Mouse (Mus musculus) liver, adult (tissue): ENCODE measurements around the gene Pcsk5.

Source experiments
- GATA4 ChIP-seq: IDR thresholded peaks from 2 replicates; pipeline ENCODE4 v1.6.1; 2014; ENCODE audit warnings: mild to moderate bottlenecking, low read length; ENCODE audit not compliant: insufficient replicate concordance

Pcsk5 gene

DNA sequence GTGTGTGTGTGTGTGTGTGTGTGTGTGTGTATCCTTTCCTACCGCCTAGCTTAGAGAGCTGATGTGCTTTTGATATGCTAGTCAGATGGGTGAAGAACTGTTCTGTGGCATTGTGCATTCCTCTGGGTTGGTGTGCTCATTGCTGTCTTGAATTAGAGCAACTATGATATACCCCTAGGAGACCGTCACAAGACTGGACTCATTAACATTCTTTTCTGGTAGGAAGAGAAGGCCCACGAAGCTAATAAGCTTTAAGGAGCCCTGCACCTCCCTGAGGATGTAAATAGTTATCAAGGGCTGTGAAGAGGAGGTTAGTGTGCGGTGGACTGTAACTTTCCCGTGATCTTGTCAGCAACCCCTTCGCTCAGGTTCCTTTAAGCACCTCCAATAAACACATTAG lies 333.2 kb downstream of the Pcsk5 start:
- no peak for TF ChIP-seq GATA4

DNA sequence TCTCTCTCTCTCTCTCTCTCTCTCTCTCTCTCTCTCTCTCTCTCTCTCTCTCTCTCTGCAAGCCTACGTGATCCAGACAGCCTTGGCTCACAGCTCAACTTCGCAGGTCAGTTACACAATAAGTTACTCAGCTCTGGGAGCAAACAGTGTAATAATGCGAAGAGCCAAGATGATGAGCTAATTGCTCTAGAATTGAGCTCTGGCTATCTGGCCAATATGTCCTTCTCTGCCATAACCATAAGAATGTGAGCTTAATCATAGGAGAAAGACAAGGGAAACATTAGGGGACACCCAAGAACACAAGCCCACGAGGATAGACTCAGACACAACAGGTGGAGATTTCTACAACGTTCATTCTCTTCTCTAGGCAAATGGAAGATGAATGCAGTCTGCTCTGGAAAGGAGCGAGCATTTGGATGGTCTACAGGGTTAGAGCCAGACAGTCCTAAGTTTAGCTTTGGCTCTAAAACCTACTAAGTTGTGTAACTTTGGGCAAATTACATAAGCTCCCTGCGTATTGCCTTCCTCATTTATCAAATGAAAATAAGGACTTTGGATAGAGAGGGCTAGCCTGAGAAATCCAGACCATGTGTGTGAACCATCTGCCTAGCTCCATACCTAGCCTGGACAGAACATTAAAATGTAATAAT lies 338.7 kb downstream of the Pcsk5 start:
- TF ChIP-seq GATA4 = no peak

GRCm38 (mm10) chr19:17496131-17496530 lies 341.3 kb downstream of the Pcsk5 start:
- no peak for TF ChIP-seq GATA4

GRCm38 (mm10) chr19:17491822-17492544 lies 345.4 kb downstream of the Pcsk5 start:
- no peak for TF ChIP-seq GATA4

DNA sequence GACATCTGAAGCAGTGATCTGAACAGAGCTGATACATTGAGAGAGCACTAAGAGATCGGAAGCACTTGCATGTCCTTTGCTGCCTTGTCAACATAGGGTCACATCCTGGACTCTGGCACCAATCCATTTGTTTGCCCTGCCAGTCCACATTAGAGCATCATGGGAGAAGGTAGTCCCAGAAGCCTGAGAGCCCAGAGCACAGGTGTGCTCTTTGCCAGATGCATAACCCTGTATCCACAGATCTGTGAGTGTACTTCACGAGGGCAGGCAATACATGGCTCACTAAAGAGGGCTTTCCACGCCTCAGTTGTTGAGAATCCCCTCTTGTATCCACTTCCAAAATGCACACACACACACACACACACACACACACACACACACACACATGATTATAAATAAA lies 346.1 kb downstream of the Pcsk5 start:
- no peak for TF ChIP-seq GATA4

GRCm38 (mm10) chr19:17489866-17490141 lies 347.6 kb downstream of the Pcsk5 start:
- TF ChIP-seq GATA4 = no peak

DNA sequence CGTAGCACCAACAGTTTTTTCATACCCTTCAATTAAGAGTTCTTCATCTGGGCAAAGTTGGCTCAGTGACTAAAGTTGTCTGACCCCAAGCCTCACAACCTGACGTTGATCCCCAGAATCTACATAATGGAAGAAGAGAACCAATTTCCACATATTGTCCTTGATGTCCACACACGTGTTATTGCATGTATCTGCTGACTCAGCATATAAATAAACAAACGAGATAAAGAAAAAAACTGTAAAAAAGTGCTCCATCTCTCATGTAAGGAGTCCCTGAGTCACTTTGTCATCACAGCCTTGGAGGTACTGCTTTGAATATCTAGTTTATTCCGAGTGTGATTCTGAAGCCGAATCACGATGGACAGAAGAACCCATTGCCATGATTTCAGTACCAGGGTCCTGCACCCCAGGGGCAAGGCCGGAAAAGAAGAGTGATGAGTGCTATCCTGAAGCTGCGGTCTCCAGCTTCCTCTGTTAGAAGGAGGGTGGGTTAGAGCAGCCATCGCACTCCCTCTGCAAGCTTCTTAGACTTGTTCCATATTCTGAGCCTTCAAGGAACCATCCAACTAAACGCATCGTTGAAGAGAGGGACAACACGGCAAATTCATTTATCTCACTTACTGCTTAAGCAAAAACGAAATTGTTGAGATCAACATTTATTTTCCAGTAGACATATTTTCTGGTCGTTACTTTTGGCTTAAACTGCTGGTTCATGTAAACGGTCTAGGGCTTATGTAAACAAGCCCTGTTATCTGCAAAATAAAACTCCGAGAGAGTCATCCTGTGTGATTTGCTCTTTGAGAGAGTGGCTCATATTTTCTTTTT lies 348.2 kb downstream of the Pcsk5 start:
- TF ChIP-seq GATA4 = no peak

GRCm38 (mm10) chr19:17482126-17482790 lies 355.2 kb downstream of the Pcsk5 start:
- TF ChIP-seq GATA4 = no peak

DNA sequence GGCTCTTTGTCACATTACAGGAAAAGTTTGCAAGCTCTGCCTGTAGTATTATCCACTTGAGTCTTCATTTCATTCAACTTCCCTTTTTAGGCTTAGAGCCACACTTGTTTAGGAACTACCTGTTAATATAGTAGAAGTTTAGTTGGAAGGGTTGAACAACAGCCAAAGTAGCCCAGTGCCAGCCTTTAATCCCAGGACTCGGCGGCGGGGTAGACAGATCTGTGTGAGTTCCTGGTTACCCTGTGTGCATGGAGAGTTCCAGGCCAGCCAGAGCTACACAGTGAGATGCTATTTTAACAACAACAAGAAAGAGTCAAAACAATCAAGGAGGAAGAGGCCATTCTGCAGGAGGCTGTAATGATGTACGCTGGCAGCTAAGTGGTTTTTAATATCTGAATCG lies 358.0 kb downstream of the Pcsk5 start:
- no peak for TF ChIP-seq GATA4

- TF ChIP-seq GATA4 = no peak
These were observed 361.4 kb downstream of the Pcsk5 start for GRCm38 (mm10) chr19:17476021-17476420.

GRCm38 (mm10) chr19:17471861-17472260 lies 365.6 kb downstream of the Pcsk5 start:
- TF ChIP-seq GATA4 = no peak

DNA sequence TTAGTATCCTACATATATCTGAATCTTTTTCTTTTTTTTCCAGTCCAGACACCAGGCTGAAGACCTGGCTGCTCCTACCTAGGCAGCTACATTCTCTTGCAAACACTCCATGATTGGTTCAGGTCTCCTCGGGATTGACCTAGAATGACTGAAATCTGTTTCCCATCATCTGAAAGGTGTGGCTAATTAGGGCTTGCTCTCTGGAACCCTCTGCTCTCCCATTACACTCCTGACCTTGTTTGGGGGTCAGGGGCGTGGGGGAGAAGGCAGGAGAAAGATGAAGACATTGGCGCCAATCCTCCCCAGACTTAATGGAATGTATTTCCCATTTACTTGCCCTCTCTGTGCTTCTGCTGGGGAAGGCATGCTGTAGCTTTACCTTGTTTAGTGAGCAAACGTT lies 366.2 kb downstream of the Pcsk5 start:
- no peak for TF ChIP-seq GATA4

DNA sequence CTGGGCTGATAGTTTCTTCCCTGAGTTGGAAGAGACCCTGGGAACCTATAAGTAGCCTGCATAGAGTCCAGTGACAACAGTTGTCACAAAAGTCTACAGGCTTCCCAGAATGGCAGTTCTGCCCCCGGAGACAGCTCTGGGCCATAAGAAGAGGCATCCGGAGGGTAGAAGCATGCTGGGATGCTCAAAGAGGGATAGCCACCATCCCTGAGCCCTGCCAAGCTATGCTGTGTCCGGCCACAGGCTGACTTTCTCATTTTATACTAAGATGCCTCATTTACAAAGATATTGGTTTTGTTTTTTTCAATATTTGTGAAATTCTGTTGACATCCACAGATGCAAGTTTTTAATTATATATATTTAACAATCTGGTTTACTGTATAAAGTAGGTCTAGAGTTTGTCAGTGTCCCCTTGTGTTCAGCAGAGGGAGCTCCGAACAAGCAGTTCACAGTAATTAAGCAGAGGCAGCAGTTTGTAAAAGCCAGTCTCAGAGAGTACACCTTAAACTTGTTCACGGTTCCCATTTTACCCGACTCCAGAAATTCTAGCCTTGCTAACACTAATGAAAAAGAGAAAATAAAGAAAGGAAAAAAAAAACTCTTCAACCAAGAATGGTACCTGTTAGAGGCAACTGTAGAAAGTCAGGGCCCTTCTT lies 369.7 kb downstream of the Pcsk5 start:
- TF ChIP-seq GATA4 = no peak

GRCm38 (mm10) chr19:17452001-17452400 lies 385.4 kb downstream of the Pcsk5 start:
- no peak for TF ChIP-seq GATA4

DNA sequence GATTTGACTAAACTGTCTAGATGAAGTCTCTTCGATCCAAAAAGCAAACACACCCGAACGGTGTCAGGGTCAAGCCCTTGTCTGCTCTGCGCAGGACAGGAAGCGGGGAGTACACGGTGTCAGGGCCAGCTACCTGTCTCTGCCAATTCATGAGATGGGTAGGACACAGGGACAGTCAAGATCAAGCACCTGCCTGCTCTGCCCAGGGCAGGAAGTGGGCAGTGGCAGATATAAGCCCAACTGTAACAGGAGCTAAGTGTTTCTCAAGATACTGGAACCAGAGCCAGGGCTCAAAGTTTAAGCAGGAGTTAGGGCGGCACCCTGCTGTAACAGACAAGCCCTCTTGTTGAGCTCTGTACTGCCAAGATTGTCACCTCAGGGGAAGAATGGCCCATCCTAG lies 393.9 kb downstream of the Pcsk5 start:
- TF ChIP-seq GATA4 = no peak
